Mouse (Mus musculus) urinary bladder, postnatal 4 days (tissue): Measurements from ENCODE around the gene Ccdc126.

Source experiments
- DNase-seq, 2 experiments: peaks; one replicate each; pipeline ENCODE4 v3.0.0; 2021 to 2022; ENCODE audit warnings: low spot score in 2 of 2

Gene Ccdc126

DNA sequence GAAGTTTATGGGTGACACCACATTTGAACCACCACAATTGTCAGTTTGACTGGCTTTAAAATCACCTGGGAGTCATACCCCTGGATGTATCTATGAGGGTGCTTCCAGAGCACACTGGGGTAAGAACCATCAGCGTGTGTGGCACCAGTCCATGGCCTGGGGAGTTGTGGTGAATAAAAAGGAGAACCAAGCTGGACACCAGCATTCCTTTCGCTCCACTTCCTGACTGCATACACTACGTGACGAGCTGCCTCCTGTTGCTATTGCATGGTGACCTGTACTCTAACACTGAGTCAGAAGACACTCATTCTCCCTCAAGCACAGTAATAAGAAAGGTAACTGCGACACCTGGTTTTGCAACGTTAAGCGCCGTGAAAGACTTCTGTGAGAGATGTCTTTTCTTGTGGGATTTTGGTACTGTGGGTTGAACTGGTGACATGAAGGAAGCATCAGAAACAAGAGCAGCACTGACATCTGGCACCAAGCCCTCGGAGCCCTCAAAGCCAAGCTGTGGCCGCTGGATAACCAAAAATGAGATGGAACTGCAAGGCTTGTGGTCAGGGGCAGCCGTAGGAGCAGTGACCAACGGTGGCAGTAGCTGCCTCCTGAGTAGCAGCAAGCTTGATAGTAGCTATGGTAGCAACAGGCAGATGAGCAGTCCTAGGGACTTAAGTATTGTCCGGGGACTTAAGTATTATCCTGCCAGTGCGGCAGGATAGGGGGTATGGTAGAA lies 24.8 kb downstream of the Ccdc126 start:
- no peak for DNase-seq

DNA sequence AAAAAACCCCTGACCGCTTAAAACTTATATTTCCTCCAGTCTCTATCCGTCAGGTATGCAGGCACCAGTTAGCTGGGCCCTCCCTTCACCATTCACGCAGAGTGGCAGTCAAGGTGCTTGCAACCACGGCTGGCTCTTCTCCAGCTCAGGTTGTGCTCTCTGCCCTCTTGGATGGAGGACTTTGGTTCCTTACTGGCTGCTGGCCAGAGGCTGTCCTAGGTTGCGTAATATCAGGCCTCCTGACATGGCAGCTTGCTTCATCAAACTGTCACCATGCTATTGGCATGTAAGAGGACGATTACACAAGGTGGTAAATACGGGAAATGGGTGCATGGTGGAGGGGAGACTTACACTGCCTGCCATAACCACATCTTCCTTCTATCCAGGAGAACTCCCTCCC lies 30.8 kb downstream of the Ccdc126 start:
- no peak for DNase-seq

DNA sequence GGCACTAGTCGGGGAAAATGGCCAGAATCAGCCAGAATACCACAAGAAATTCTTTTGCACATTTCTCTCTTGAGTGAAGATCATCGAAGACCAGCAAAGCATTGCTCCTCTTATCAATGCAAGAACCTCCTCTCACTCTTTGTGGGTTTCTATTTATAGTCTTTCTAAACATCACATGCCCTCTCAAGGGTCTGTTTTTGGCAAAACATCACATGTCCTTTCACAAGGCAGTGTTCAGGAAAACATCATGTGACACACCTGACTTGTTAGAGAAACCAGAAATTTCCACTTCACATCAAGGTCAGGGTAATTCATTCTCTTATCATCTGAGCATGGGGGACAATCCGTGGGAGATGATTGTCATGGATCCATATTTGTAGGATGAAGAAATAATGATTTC lies 35.5 kb downstream of the Ccdc126 start:
- no peak for DNase-seq

DNA sequence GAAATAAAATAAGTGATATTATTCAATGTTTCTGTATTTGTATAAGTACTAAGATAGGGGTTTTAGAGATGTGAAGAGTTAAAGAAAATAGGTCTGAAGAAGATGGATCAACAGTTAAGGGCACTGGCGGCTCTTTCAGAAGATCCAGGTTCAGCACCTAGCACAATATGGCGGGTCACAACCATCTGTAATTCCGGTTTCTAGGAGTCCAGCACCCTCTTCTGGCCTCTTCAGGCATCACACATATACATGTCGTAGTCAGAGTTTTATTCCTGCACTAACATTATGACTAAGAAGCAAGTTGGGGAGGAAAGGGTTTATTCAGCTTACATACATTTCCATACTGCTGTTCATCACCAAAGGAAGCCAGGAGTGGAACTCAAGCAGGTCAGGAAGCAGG lies 36.1 kb downstream of the Ccdc126 start:
- no peak for DNase-seq

DNA sequence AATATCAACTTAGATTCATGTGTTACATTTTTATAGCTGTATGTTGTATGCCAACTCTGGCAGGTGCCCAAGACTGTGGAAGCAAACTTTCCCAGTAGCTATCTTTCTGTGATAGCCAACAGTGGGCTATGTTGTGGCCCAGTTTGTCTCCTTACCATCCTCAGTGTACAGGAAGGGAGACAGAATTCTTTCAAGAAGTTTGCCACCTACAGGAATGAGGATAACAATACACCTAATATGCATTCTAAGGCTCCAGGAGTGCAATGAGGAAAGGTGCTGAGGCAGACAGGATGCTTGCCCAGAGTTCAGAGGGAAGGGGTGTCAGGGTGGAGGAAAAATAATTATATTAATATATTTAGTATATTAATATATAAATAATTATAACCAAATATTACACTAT lies 41.3 kb downstream of the Ccdc126 start:
- no peak for DNase-seq

DNA sequence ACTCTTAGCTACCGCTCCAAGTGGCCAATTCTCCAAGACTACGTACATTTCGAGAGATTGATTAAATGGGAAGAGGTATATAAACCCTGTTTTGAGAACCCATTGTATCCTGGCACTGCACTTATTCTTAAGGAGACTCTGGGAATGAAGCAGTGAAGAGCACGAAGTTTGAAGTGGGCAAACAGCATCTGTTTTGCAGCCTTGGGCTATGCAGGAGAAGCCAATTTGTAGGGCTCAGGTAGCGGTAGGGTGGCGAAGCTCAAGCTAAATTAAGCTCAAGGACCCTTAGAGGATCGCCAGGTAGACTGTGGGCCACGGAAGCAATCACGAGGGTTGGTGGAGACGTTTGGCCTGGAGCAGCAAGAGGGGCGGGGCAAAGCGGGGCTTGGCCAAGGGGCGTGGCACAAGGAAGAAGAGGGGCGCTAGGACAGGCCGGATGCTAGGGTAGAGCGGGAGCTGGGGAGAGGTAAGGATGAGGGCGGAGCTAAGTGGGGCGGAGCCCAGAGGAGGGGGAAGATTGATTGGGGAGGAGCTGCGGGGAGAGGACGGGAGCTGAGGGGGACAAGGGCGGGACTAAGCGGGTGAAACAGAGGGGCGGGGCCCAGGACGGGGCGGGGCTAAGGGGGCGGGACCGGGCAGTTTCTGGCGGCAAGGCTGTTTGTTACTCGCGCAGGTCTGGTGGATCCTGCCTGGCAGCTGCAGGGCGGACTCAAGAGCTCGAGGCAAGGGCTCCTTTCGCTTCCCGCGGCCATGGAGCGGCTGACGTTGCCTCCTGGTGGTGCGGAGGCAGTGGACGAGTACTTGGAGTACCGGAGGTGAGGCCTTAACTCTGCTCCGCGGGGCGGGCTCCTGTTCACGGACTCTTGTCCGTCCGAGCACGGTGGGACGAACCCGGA lies 48.3 kb downstream of the Ccdc126 start, which contains the start of gene Fam221a:
Fam221a (plus strand) TSS at position 581 of the 896 bp plus-strand sequence.
- peak; percentile 81 to 87 for DNase-seq

DNA sequence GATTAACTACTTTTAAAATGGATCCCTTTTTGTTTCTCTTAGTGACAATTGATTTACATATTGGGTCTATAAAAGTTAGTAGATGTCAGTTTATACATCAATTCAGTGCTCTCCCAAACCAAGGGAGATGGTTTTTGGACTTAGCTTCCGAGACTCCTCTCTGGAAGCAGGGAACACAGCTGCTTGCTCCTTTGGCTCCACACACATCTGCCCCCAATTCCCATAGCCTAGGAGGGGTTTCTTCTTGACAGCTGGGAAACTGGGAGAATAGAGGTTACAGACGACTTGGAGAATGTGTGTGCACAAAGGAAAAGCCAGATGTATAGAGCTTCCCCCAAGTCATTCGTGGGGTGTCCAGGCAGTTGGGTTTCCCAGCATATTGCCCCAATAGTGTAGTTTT lies 49.1 kb downstream of the Ccdc126 start:
- no peak for DNase-seq

DNA sequence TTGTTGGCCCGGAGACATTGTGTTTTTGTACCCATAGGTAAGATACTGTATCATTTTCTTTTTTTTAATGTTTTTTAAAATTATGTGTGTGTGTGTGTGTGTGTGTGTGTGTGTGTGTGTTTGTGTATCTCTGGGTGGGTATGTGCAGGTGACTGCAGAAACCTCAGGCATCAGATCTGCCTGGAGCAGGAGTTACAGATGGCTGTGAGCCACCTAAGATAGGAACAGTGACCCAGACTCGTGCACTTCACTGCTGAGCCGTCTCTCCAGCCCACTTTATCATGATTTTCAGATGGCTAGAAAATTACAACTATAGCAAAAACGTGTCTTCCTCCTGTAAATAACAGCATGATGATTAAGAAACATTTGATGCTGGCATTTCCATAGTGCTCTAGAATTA lies 53.6 kb downstream of the Ccdc126 start:
- DNase-seq = no peak

DNA sequence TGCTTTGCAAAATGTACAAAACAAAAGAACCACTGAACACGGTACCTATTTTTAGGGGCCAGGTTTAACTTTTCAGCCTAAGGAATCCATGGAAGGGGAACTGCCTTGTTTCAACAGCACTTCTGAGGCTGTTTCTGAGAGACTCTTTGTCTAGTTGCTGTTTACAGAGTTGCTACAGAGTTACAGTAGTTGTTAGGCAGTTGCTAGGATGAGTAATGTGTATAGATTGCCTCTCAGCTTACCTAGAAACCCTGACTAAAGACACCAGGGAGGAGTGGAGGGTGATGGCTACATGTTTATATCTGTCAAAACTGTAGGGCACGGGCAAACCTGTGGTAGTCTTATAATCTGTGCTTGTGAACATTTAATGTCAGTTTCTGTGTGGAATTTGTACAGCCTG lies 54.9 kb downstream of the Ccdc126 start:
- DNase-seq = no peak

DNA sequence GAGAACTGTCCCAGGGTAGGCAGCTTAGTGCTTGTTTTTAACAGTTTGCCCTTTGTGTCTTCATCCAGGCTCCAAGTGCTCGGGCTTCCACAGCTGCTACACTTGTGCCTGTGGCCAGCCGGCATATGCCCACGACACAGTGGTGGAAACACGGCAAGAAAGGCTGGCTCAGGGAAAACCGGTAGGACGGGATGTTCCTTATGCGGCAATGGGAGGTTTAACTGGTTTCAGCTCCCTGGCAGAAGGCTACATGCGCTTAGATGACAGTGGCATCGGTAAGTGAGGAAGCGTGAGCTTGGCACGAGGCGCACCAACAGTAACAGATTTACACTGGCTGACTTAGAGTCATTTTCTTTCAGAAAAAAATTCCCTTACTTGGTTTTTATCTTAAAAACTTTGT lies 59.3 kb downstream of the Ccdc126 start:
- no peak for DNase-seq
